Mouse (Mus musculus) spleen, embryonic (tissue): Measurements from ENCODE around the gene Rorb.

Experiments used
- CTCF ChIA-PET: fragments of 350-600 bp; sonication (Branson Sonifier 250); formaldehyde crosslinking; loops from one replicate; lab custom pipeline; 2022; lab: Charles Lee

Gene Rorb

DNA sequence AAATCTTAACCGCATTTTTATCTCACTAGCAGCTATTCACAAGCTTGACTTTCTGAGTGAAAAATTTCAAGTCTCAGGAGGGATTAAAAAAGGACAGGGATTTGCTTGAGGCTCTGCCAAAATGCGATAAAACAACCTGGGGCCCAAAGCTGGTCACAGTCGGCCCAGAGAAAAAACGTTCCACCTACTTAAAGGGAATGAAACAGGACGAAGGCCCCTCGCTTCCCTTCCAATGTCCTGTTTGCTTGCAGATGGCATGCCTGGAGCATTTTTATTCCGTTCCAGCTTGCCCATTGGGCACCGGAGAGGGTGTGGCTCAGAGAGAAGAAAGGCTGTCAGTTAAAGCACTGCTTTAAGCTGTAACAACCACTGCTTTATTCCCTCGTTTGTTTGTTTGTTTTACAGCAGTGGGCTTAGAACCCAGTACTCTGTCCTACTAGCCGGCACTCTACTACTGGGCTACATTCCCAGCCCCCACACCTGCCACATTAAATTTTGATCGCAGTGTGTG is 221.8 kb downstream of the Rorb start:
- CTCF ChIA-PET, result no interaction called here

DNA sequence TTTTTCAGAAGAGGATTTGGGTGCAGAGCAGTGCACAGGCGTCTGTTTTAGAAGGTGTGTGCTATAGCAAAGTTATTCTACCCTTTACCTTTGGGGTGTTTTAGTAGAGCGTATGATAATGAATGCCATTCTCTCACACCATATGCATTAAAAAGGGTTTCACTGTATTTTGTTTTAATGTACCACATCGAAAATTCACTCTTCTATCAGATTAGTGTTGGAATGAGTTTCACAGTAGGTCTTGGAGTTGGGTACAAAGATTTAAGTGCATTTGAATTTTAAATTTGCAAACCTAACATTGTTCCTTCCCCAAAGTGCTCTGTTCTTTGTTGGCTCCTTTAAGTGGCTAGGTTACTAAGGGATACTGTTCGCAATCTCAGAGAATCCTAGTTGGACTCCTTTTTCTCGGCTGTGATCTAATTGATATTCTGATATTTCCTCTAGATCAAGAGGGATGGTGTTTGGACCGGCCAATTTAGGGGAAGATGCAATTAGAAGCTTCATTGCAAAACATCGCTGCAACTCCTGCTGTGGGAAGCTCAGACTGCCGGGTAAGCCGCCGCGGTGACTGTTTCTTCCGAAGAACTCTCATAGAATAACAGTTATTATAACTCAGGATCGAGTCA is 222.4 kb downstream of the Rorb start:
- CTCF ChIA-PET, result no interaction called here

DNA sequence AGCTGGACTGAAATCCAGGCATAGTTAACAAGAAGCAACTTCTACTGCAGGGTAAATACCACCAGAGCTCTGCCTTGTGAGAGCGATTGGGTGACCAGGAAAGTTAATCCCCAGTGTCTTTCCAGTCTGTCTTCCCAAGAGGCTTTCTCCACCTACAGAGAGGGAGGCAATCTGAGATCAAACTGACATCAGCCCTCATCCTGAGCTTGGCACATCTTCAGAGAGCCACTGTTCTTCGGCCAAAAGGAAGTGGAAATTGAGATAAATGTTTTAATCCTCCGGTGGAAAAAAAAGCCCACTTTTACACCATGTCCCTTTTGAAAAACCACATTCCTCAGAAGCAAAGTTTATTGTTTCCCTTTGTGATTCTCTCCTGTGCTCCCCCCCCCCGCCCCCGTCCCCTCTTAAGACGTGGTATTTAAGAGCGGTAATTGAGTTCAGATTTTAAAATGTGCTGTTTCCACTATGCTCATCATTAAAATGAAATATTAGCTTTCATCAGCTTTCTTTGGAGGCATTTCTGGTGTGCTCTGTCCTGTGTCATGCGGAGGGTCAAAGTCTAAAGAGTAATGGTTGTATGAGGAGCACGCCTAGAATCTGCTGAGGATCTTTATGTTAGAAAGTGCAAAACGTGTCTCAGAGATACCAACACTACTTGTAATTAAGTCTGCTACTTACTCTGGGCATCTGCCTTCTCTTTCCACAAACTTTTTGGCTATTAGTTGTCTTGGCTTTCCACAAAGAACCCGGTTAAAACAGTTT is 223.2 kb downstream of the Rorb start:
- CTCF ChIA-PET, result no interaction called here

DNA sequence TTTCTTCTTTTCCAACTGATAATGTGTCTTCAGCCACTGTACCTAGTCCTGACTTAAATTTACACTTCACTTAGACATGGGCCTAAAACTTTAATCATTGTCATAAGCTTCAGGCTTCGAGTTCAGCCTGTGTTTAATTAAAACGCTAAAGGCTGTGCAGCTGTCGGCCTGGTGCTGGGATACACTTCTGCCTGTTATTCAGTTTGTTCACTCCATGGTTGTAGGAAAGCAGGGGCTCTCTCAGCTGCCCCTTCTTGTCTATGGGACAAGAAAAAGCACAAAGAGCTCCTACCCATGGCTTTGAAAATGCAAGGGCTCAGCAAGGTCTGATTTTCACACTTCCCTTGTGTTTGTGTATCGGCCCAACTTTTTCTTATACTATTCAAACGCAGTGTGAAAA is 229.8 kb downstream of the Rorb start:
- CTCF ChIA-PET, result no interaction called here
